8 mouse cellular contexts compared by ENCODE assay signal in genomic region chr17:63285265-63285939, GRCm38 (mm10).
DNase-seq lines count a peak whose midpoint lies in the region; TF ChIP-seq lines count a peak whose summit lies in the region.

No protein-coding gene starts in this region.

- no peak for TF ChIP-seq CTCF in lung, adult 2 months (IDR thresholded peaks at IDR 0.05; ENCODE audit: insufficient read depth, low read length)

- WGBS in lung, adult 2 months, result 44% methylated on average over 11 of the region's 11 CpGs

- peak; percentile 16 for DNase-seq in 416B (ENCODE audit: low read depth)
- DNase-seq in adrenal gland, postnatal 10 days, result peak; percentile 51
- DNase-seq in frontal cortex, postnatal 10 days (ENCODE audit: low spot score in 2 of 2), result peak; percentile 63 to 85
- peak; percentile 73 for DNase-seq in kidney, adult 9 months
- DNase-seq in lung, adult 2 months, result peak; percentile 38
- peak; percentile 60 to 75 for DNase-seq in right cerebral cortex, adult 2 months (ENCODE audit: low spot score in 2 of 2)
- DNase-seq in c-Kit-positive CD71-positive TER-119-positive erythroid progenitor cells, embryonic 14.5 days (ENCODE audit: low spot score), result no peak
- no peak for DNase-seq in thymus, postnatal 36 days

- no peak overlapping the region for H3K4me3 ChIP-seq in lung, adult 2 months (replicated peaks; ENCODE audit: extremely low read depth, low read depth, low read length)

- H3K4me1 ChIP-seq in lung, adult 2 months (ENCODE audit: control insufficient read depth, insufficient read depth, low read length), result peaks cover 3% of the 10 kb centered on the region; the same call in 1 of the 2 replicates

- TF ChIP-seq POLR2A in lung, adult 2 months (IDR thresholded peaks at IDR 0.05; ENCODE audit: borderline replicate concordance, extremely low read depth, low read depth, low read length), result no peak

Comparison
In these comparisons a context has a peak if more than half of its experiments do, and no peak if none do; other contexts are left out.
1. DNase-seq: peak in 416B (single experiment), adrenal gland, postnatal 10 days (single experiment), frontal cortex, postnatal 10 days (2 of 2), kidney, adult 9 months (single experiment), lung, adult 2 months (single experiment) and right cerebral cortex, adult 2 months (2 of 2); none in c-Kit-positive CD71-positive TER-119-positive erythroid progenitor cells, embryonic 14.5 days (single experiment) and thymus, postnatal 36 days (0 of 2).